Mouse (Mus musculus) kidney, postnatal 0 days (tissue): ENCODE data around the gene 1700015F17Rik. TPM values are rescaled to one million over a fixed set of nuclear protein-coding genes. Genes with fewer than 3 reads are reported as not detected.

Experiments
- ATAC-seq: fragments of 200-750 bp; cut with Nextera tagmentation; replicated peaks from 2 replicates; pipeline ENCODE4 v1.8.0; 2017; ENCODE audit warnings: low read depth, moderate number of reproducible peaks, moderate TSS enrichment, moderate library complexity; ENCODE audit not compliant: low FRiP score
- DNase-seq: peaks from one replicate; pipeline ENCODE4 v3.0.0-alpha.2; 2016; ENCODE audit warnings: low spot score
- H3K27ac ChIP-seq: fragments of 300-500 bp; sonication (generic); 2 replicates; pipeline ENCODE4 v1.5.1; 2014; ENCODE audit warnings: mild to moderate bottlenecking
- H3K27me3 ChIP-seq: fragments of 300-500 bp; sonication (generic); 2 replicates; pipeline ENCODE4 v1.6.1; 2014; ENCODE audit warnings: low read length, mixed read lengths; ENCODE audit not compliant: insufficient read depth
- H3K36me3 ChIP-seq: fragments of 300-500 bp; sonication (generic); 2 replicates; pipeline ENCODE4 v1.6.1; 2014; ENCODE audit warnings: low read length, mixed read lengths; ENCODE audit not compliant: insufficient read depth
- H3K4me1 ChIP-seq: fragments of 300-500 bp; sonication (generic); replicated peaks from 2 replicates; pipeline ENCODE4 v1.6.1; 2014; ENCODE audit warnings: antibody characterized with exemption, low read length, mixed read lengths; ENCODE audit not compliant: insufficient read depth
- H3K4me2 ChIP-seq: fragments of 300-500 bp; sonication (generic); 2 replicates; pipeline ENCODE4 v1.6.1; 2014; ENCODE audit warnings: mild to moderate bottlenecking, low read length, moderate library complexity, mixed read lengths
- H3K4me3 ChIP-seq: fragments of 300-500 bp; sonication (generic); replicated peaks from 2 replicates; pipeline ENCODE4 v1.5.1; 2014; ENCODE audit warnings: low read depth, low read length
- H3K9ac ChIP-seq: fragments of 300-500 bp; sonication (generic); 2 replicates; pipeline ENCODE4 v1.6.1; 2014; ENCODE audit warnings: low read depth, low read length
- H3K9me3 ChIP-seq: fragments of 300-500 bp; sonication (generic); replicated peaks from 2 replicates; pipeline ENCODE4 v1.6.1; 2016; ENCODE audit warnings: low read length, inconsistent platforms, mixed read lengths
- CTCF ChIP-seq: IDR thresholded peaks from 2 replicates; pipeline ENCODE4 v1.5.1; 2016; ENCODE audit warnings: antibody characterized with exemption, low read depth, mild to moderate bottlenecking, moderate library complexity
- WGBS: fragments of 180-500 bp; shearing (Covaris S2); extraction: QIAGEN DNeasy Blood & Tissue Kit; methylation state at CpG from one replicate; pipeline ENCODE4 v1.1.7; 2014; 5-methylcytosine and 5-hydroxymethylcytosine counted together
- polyA plus RNA-seq: library from polyadenylated mRNA; unstranded; fragments of >200 nt; fragmentation: Nextera tagmentation; extraction: Ambion mirVana; gene quantifications from 2 replicates; pipeline ENCODE4 v1.2.1, GENCODE M21; 2015

The 1700015F17Rik gene
- polyA plus RNA-seq, 1 experiment from 2014 or later, result not detected

DNA sequence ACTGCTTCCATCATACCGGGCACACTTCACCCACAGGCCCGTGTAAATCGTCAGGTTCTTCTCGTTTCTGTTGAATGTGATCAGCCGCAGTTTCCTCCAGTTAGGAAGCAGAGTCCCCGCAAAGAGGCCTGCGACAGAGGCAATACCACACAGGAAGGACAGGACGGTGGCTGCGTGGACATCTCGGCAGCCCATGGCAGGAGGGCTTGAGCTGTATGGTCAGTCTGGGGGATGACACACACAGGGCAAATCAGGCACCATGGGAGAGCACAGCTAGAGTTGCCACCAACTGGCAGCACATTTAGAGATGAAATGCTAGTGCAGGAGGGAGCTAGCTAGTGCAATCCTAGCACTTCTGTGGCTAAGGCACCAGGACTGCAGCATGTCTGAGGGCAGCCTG lies 29.3 kb upstream of the 1700015F17Rik start:
- Histone ChIP-seq H3K4me1 (no peaks in the 10 kb centered on the region), H3K36me3 (peaks cover 7% of the 10 kb centered on the region; the same call in 1 of the 2 replicates), H3K27me3 (no peaks in the 10 kb centered on the region), H3K27ac (no peak overlapping the region), H3K9ac (no peak overlapping the region), H3K9me3 (no peaks in the 10 kb centered on the region), H3K4me2 (no peak overlapping the region), H3K4me3 (no peak overlapping the region)
- no peak for DNase-seq
- TF ChIP-seq CTCF, result no peak
- ATAC-seq, result no peak
- WGBS, result 90% methylated on average over 10 of the region's 10 CpGs

DNA sequence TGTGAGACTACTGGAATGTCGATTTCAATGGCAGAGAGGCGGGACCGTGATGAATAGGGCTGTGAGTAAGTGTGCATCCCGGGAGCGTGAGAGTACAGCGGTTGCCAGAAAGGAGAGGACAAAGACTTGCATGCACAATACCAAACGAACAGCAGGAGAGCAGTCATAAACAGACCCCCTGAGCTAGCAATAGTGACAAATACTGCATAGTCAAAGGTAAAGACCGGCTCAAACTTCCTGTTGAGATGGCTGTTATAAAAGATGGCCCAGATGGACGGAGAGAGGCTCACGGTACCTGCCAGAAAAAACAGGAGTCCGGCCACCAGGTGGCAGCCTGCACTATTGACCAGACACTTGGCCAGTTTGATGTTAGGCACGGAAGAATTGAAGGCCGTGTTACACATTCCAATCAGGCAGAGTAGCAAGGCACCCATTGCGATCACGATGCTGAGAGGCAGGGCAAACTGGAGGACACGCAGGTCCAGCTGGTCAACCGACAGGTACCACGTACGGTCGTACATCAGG lies 28.8 kb upstream of the 1700015F17Rik start:
- DNase-seq, result peak; percentile 64
- no peak overlapping the region for H3K9ac ChIP-seq
- no peaks in the 10 kb centered on the region for H3K9me3 ChIP-seq
- no peaks in the 10 kb centered on the region for H3K4me1 ChIP-seq
- no peaks in the 10 kb centered on the region for H3K27me3 ChIP-seq
- H3K4me3 ChIP-seq, result no peak overlapping the region
- TF ChIP-seq CTCF, result peak; percentile 83
- H3K4me2 ChIP-seq, result no peak overlapping the region
- 59% methylated on average over 20 of the region's 20 CpGs for WGBS
- peak; percentile 78 for ATAC-seq
- H3K27ac ChIP-seq, result no peak overlapping the region
- peaks cover 7% of the 10 kb centered on the region; the same call in 1 of the 2 replicates for H3K36me3 ChIP-seq

DNA sequence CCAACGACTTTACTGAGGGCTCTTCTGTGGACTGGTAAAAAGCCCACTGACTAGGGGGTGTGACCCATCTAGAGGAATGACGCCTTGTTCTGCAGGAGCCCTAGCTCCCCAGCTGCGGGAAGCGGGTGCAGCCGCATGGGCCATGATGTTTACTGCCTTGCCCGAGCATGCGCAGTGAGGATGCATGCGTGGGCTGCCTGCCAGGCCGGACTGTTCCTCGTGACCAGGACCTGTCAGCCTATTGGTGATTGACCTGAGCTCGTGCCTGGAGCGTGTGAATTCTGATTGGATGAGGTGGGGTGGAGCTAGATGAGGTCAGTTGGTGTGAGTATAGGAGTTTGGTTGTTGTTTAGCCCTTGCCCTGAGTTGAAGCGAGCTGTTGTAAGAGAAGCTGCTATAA lies 25.5 kb upstream of the 1700015F17Rik start:
- Histone ChIP-seq H3K9ac (no peak overlapping the region), H3K4me2 (no peak overlapping the region), H3K36me3 (0 out of 2 replicates have a peak, but pooled peaks cover 4% of the 10 kb centered on the region), H3K4me3 (no peak overlapping the region), H3K4me1 (no peaks in the 10 kb centered on the region), H3K27me3 (no peaks in the 10 kb centered on the region), H3K27ac (no peak overlapping the region), H3K9me3 (no peaks in the 10 kb centered on the region)
- DNase-seq (no peak), ATAC-seq (no peak)
- 87% methylated on average over 13 of the region's 13 CpGs for WGBS
- no peak for TF ChIP-seq CTCF

DNA sequence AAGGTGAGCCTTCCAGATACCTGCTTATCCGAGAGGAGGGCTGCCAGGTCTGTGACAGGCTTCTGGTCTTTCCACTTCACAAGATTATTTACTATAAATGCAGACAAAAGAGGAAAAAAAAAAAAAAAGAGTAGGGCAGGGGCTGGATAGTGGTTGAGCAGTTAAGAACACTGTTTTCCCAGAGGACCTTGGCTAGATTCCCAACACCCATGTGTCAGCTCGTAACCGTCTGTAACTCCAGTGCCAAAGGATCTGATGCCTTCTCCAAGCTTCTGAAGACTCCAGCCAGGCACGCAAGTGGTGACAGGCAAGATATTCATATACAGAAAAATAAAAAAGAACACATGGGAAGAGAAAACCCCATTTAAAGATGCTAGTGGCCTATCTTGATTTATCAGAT lies 24.4 kb upstream of the 1700015F17Rik start:
- no peaks in the 10 kb centered on the region for H3K36me3 ChIP-seq
- H3K9ac ChIP-seq, result no peak overlapping the region
- DNase-seq, result no peak
- no peaks in the 10 kb centered on the region for H3K27me3 ChIP-seq
- no peak for TF ChIP-seq CTCF
- no peak overlapping the region for H3K4me3 ChIP-seq
- 88% methylated on average over 4 of the region's 4 CpGs for WGBS
- no peak for ATAC-seq
- no peaks in the 10 kb centered on the region for H3K4me1 ChIP-seq
- no peaks in the 10 kb centered on the region for H3K9me3 ChIP-seq
- no peak overlapping the region for H3K4me2 ChIP-seq
- no peak overlapping the region for H3K27ac ChIP-seq

DNA sequence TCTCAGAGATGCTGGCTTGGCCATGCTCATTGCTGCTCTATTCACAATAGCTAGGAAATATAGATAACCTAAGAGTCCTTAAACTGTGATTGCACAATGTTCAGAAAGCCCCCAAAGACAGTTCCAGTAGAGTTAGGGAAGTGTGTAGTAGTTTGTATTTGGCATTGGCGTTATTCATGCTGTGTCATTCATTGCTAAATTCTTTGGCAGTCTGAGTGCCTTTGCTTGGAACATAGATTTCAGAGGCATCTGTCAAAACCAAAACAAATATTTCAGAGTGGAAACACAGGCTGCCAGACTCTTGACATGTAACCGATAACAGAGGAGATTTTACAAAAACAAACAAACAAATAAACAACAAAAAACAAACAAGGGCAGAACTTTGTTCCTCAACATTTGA lies 22.6 kb upstream of the 1700015F17Rik start:
- Histone ChIP-seq H3K27me3 (no peaks in the 10 kb centered on the region), H3K9me3 (no peaks in the 10 kb centered on the region), H3K36me3 (no peaks in the 10 kb centered on the region), H3K27ac (no peak overlapping the region), H3K4me3 (no peak overlapping the region), H3K4me1 (no peaks in the 10 kb centered on the region), H3K4me2 (no peak overlapping the region), H3K9ac (no peak overlapping the region)
- WGBS, result 81% methylated on average over 2 of the region's 2 CpGs
- DNase-seq, result no peak
- TF ChIP-seq CTCF, result no peak
- ATAC-seq, result no peak

DNA sequence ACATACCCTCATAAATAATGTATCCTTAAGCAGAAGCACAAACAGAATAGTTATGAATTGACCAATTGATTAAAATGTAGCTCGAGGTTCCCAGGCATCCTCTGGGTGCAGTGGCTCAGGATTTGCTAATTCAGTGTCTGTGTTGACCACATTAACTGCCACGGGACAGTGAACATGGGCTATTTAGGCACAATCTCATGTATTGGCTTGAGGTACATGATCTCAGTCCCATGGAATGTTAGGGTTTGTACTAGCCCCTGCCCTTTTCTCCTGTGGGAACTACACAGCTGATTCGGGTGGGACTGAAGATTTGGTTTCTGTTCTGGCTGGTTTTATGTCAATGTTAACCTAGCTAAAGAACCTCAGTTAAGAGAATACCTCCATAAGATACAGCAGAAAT lies 17.4 kb upstream of the 1700015F17Rik start:
- no peaks in the 10 kb centered on the region for H3K27me3 ChIP-seq
- no peak overlapping the region for H3K9ac ChIP-seq
- H3K9me3 ChIP-seq, result no peaks in the 10 kb centered on the region
- 36% methylated on average over 3 of the region's 3 CpGs for WGBS
- H3K4me2 ChIP-seq, result no peak overlapping the region
- no peak overlapping the region for H3K27ac ChIP-seq
- DNase-seq, result peak; percentile 34
- no peak for TF ChIP-seq CTCF
- no peak overlapping the region for H3K4me3 ChIP-seq
- H3K4me1 ChIP-seq, result no peaks in the 10 kb centered on the region
- peak; percentile 82 for ATAC-seq
- no peaks in the 10 kb centered on the region for H3K36me3 ChIP-seq

DNA sequence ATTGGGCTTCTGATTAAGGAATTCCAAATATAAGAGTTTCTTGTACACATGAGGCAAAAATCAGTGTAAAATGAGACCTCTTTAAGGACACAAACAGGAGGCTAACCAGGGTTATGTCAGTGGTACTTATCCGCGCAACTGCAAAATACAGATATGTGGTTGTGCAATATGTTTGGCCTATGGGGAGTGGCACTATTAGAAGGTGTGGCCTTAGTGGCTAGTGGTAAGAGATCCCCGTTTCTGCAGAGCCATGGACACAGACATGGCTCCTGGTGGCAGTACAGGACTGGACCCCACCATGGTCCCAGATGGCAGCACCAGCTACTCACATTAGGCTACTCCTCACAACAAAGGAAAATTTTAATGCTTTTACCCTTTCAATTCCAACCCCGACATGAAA lies 16.1 kb upstream of the 1700015F17Rik start:
- WGBS, result 87% methylated on average over 4 of the region's 4 CpGs
- no peak for DNase-seq
- ATAC-seq, result no peak

More for the DNA sequence above, 16.1 kb upstream of the 1700015F17Rik start:
- no peak for TF ChIP-seq CTCF
- no peaks in the 10 kb centered on the region for H3K4me1 ChIP-seq
- H3K27ac ChIP-seq, result no peak overlapping the region
- H3K4me2 ChIP-seq, result no peak overlapping the region
- H3K4me3 ChIP-seq, result no peak overlapping the region
- H3K9ac ChIP-seq, result no peak overlapping the region
- H3K27me3 ChIP-seq, result no peaks in the 10 kb centered on the region
- H3K36me3 ChIP-seq, result no peaks in the 10 kb centered on the region
- no peaks in the 10 kb centered on the region for H3K9me3 ChIP-seq
